Mouse (Mus musculus) CH12.LX (cell line): ENCODE results near the gene Gm7138. TPM values are rescaled to one million over a fixed set of nuclear protein-coding genes. Genes with fewer than 3 reads are reported as not detected.
"Not testable (repeated sequence)": the region's sequence is repeated elsewhere in the genome, so short reads cannot be mapped to it uniquely, and the experiment has no call there.

Experiments used
- DNase-seq: peaks from one replicate; pipeline ENCODE4 v3.0.0-alpha.2; 2013; ENCODE audit errors: extremely low read depth
- H3K27ac ChIP-seq: 2 replicates; pipeline ENCODE4 v1.5.1; 2012; ENCODE audit warnings: low read depth, mild to moderate bottlenecking, control low read depth, moderate library complexity; ENCODE audit not compliant: insufficient read depth
- H3K27me3 ChIP-seq: replicated peaks from 2 replicates; pipeline ENCODE3; 2012; ENCODE audit warnings: inconsistent platforms
- H3K36me3 ChIP-seq, 2 experiments: replicated peaks in 1 of 2; 2 replicates each; pipeline versions ENCODE3 to v1.6.1; 2012; ENCODE audit warnings: inconsistent platforms in 1 of 2, low read length in 1 of 2, mild to moderate bottlenecking in 1 of 2, mixed read lengths in 1 of 2, moderate library complexity in 1 of 2; ENCODE audit not compliant: control insufficient read depth in 1 of 2, insufficient read depth in 1 of 2
- H3K4me1 ChIP-seq, 2 experiments: 2 replicates each; pipeline ENCODE4 v1.6.1; 2012; ENCODE audit warnings: inconsistent platforms in 1 of 2, moderate library complexity in 1 of 2; ENCODE audit not compliant: insufficient read depth in 2 of 2, control insufficient read depth in 1 of 2
- H3K4me2 ChIP-seq: 2 replicates; pipeline ENCODE4 v1.6.1; 2012; ENCODE audit warnings: low read depth, mild to moderate bottlenecking, control low read depth; ENCODE audit not compliant: poor library complexity, insufficient read depth, severe bottlenecking
- H3K4me3 ChIP-seq, 3 experiments: fragments of 150-350 bp in 1 of 3; sonication (generic) in 1 of 3; replicated peaks in 1 of 3; 2 replicates each; pipeline versions ENCODE3 to v1.5.1; 2011 to 2012; ENCODE audit warnings: low read depth in 2 of 3, low read length in 2 of 3, mild to moderate bottlenecking in 2 of 3, moderate library complexity in 2 of 3, control low read depth in 1 of 3, improper control_type of control experiment in 1 of 3, inconsistent platforms in 1 of 3, mixed read lengths in 1 of 3; ENCODE audit not compliant: poor library complexity in 1 of 3
- H3K79me2 ChIP-seq: replicated peaks from 2 replicates; pipeline ENCODE4 v1.6.1; 2012; ENCODE audit warnings: mild to moderate bottlenecking, moderate library complexity; ENCODE audit not compliant: control insufficient read depth, poor library complexity, insufficient read depth, severe bottlenecking; ENCODE audit errors: extremely low read depth
- H3K9ac ChIP-seq: 2 replicates; pipeline ENCODE4 v1.6.1; 2012; ENCODE audit warnings: low read depth, mild to moderate bottlenecking, control low read depth, moderate library complexity; ENCODE audit not compliant: insufficient read depth
- H3K9me3 ChIP-seq: replicated peaks from 2 replicates; pipeline ENCODE3; 2012; ENCODE audit warnings: low read length, inconsistent platforms, mixed read lengths
- dilution Hi-C: fragments of 300-500 bp; cut with MboI; formaldehyde crosslinking; loops from 2 replicates; pipeline ENCODE4 v1.14.3; 2020; ENCODE audit warnings: low sequenced_read_pairs; ENCODE audit not compliant: extremely low pct_unique_long_range_greater_than_20kb, extremely low pct_ligation_motif_present
- in situ Hi-C: fragments of 300-500 bp; cut with MboI; formaldehyde crosslinking; loops from 3 replicates; pipeline ENCODE4 v1.14.3; 2019; ENCODE audit warnings: low sequenced_read_pairs, low pct_ligation_motif_present, low pct_unique_long_range_greater_than_20kb, mixed read lengths
- polyA plus RNA-seq: library from polyadenylated mRNA; unstranded; fragments of >175 nt; gene quantifications from 2 replicates; pipeline ENCODE4 v1.2.1, GENCODE M21; 2012; ENCODE audit warnings: low read depth; ENCODE audit not compliant: insufficient read length
- total RNA-seq, 2 experiments: library from RNA; depleted of rRNA; stranded (reverse); fragments of 300-350 nt in 1 of 2; fragments of >200 nt in 1 of 2; gene quantifications; 2 replicates each; pipeline ENCODE4 v1.2.3; 2012 to 2014

Gm7138 gene
- total and polyA plus RNA-seq, 3 experiments = not detected

DNA sequence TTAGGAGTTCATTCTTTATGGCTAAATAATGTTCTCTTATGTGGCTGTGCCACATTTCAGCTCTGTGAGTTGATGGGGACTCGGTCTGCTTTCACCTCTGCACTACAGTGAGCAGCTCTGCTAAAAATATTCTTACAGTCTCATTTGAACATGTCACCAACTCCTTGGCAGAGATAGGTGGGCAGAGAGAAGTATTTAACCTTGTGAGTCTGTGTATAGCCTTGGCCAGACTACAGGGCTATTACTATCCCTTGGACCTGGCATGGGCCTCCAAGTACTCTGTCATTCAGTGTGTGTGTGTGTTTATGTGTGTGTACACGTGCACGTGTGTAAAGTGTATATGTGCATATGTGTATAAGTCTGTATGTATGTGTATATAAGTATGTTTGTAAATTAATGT lies 6.7 kb upstream of the Gm7138 start:
- dilution Hi-C loops, in situ Hi-C loops: not testable (repeated sequence)

DNA sequence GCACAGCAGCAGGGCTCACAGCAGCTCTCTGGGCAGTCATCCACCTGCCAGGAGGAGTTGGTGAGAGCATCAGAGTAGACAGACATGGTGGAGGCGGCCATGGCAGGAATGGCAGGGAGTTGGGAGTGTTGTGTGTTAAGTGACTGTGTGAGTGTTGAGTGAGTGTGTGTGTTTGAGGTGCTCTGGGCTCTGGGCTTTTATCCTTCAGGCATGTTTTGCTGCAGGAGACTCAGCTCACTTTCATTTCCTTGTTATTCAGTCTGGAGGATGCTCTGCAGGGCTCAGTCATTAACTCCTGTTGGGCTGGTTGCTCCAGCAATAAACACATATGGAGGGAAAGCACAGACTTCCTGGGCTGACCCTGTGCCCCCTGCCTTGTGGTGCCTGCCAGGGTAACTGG lies 5.7 kb upstream of the Gm7138 start, which contains the start of gene Gm3250:
Gm3250 (minus strand) TSS at position 101 of the 400 bp plus-strand sequence.
- dilution Hi-C loops, H3K79me2 ChIP-seq: not testable (repeated sequence)

More for the DNA sequence above, 6.7 kb upstream of the Gm7138 start:
- not testable (repeated sequence) for H3K79me2 ChIP-seq, H3K27me3 ChIP-seq, H3K27ac ChIP-seq, H3K9ac ChIP-seq, DNase-seq, H3K36me3 ChIP-seq, H3K4me3 ChIP-seq, H3K9me3 ChIP-seq, H3K4me2 ChIP-seq, H3K4me1 ChIP-seq

DNA sequence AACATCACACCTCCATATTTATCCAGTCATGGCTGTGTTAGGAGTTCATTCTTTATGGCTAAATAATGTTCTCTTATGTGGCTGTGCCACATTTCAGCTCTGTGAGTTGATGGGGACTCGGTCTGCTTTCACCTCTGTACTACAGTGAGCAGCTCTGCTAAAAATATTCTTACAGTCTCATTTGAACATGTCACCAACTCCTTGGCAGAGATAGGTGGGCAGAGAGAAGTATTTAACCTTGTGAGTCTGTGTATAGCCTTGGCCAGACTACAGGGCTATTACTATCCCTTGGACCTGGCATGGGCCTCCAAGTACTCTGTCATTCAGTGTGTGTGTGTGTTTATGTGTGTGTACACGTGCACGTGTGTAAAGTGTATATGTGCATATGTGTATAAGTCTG lies 4.6 kb downstream of the Gm7138 start:
- in situ Hi-C loops, H3K4me3 ChIP-seq, H3K9ac ChIP-seq, H3K4me1 ChIP-seq, H3K27ac ChIP-seq, H3K79me2 ChIP-seq, DNase-seq, H3K9me3 ChIP-seq, H3K4me2 ChIP-seq, H3K36me3 ChIP-seq, dilution Hi-C loops: not testable (repeated sequence)
- peaks cover 32% of the 10 kb centered on the region for H3K27me3 ChIP-seq

More for the DNA sequence above, 5.7 kb upstream of the Gm7138 start, which contains the start of gene Gm3250:
- H3K9me3 ChIP-seq, H3K27me3 ChIP-seq, H3K4me1 ChIP-seq, H3K4me2 ChIP-seq, H3K27ac ChIP-seq, H3K36me3 ChIP-seq, H3K9ac ChIP-seq, DNase-seq, in situ Hi-C loops, H3K4me3 ChIP-seq: not testable (repeated sequence)

DNA sequence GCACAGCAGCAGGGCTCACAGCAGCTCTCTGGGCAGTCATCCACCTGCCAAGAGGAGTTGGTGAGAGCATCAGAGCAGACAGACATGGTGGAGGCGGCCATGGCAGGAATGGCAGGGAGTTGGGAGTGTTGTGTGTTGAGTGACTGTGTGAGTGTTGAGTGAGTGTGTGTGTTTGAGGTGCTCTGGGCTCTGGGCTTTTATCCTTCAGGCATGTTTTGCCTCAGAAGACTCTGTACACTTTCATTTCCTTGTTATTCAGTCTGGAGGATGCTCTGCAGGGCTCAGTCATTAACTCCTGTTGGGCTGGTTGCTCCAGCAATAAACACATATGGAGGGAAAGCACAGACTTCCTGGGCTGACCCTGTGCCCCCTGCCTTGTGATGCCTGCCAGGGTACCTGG lies 5.5 kb downstream of the Gm7138 start, which contains the start of gene Gm3238:
Gm3238 (minus strand) TSS at position 101 of the 400 bp plus-strand sequence.
- H3K4me3 ChIP-seq, dilution Hi-C loops, in situ Hi-C loops, H3K36me3 ChIP-seq, H3K4me1 ChIP-seq, H3K27ac ChIP-seq, H3K9me3 ChIP-seq, H3K4me2 ChIP-seq, DNase-seq, H3K79me2 ChIP-seq, H3K9ac ChIP-seq: not testable (repeated sequence)
- H3K27me3 ChIP-seq = peaks cover 40% of the 10 kb centered on the region
